Mouse (Mus musculus) forebrain, embryonic 15.5 days (tissue): ENCODE measurements at regions not wholly inside any gene's neighbourhood (a gene's known extent, or its start where the extent isn't known, plus 50 kb on each side); places are given as distances from the start of the nearest gene placed in this dataset.

Source experiments
- ATAC-seq: fragments of 200-750 bp; cut with Nextera tagmentation; replicated peaks from 2 replicates; pipeline ENCODE4 v1.8.0; 2017; ENCODE audit warnings: mild to moderate bottlenecking, moderate TSS enrichment, moderate library complexity
- H3K27ac ChIP-seq: fragments of 300-500 bp; sonication (generic); replicated peaks from 2 replicates; pipeline ENCODE4 v1.5.1; 2015; ENCODE audit warnings: mild to moderate bottlenecking, inconsistent platforms
- H3K27me3 ChIP-seq: fragments of 300-500 bp; sonication (generic); 2 replicates; pipeline ENCODE4 v1.6.1; 2015; ENCODE audit warnings: inconsistent platforms
- H3K36me3 ChIP-seq: fragments of 300-500 bp; sonication (generic); 2 replicates; pipeline ENCODE4 v1.6.1; 2015; ENCODE audit warnings: mild to moderate bottlenecking, inconsistent platforms
- H3K4me1 ChIP-seq: fragments of 300-500 bp; sonication (generic); 2 replicates; pipeline ENCODE4 v1.6.1; 2015; ENCODE audit warnings: inconsistent platforms
- H3K4me2 ChIP-seq: fragments of 300-500 bp; sonication (generic); replicated peaks from 2 replicates; pipeline ENCODE4 v1.6.1; 2015; ENCODE audit warnings: mild to moderate bottlenecking, inconsistent platforms
- H3K4me3 ChIP-seq: fragments of 300-500 bp; sonication (generic); 2 replicates; pipeline ENCODE4 v1.5.1; 2015; ENCODE audit warnings: mild to moderate bottlenecking, inconsistent platforms
- H3K9ac ChIP-seq: fragments of 300-500 bp; sonication (generic); replicated peaks from 2 replicates; pipeline ENCODE4 v1.6.1; 2015; ENCODE audit warnings: mild to moderate bottlenecking, inconsistent platforms
- H3K9me3 ChIP-seq: fragments of 300-500 bp; sonication (generic); 2 replicates; pipeline ENCODE4 v1.6.1; 2016; ENCODE audit warnings: inconsistent platforms
- WGBS: fragments of 180-500 bp; shearing (Covaris S2); methylation state at CpG from one replicate; pipeline ENCODE4 v1.1.7; 2015; ENCODE audit warnings: mixed read lengths; 5-methylcytosine and 5-hydroxymethylcytosine counted together

DNA sequence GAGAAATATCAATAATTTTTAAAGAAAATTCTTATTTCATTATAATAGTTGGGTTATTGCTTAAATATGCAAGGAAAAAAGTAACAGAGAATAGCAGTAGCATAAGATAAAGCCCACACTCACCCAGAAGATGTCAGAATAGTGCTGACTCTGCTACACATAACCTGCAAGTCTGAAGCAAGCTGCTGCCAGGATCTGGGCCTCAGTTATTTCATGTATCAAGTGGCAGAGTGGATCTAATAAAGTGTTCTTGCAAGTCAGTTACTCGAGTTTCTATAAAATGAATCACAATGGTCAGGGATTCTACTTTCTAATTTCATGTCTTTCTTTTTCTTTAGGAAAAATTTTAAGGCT is 466.2 kb downstream of the Klhl13 start:
- peak overlapping the region; percentile 34 for H3K27ac ChIP-seq

DNA sequence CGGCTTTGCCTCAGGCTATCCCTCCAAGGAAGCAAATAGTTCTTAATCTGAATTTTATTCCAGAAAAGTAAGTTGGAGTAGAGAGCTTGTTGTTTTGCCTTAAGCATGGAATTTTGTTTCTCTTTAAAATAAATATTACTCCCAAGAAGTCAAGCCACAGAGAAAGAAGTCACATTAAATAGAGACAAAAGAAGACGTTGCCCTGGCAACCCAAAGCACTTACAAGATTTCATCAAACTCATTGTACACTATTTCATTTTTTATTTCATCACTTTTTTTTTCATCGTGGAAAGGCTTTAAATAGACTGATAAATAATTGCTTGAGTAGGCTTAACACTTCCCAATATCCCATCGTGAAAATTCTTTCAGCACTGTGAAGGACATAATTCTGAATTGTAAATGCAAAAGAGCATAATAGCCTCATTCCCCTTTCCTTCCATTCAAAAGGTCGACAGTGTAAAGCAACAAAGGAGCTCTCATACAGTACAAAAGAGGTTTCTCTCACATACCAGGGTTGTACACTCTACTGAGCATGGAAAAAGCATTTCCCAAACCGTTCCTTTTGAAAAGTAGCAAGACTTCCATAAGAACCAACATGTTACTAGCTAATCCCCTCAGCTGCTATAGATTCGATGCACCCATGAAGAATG is 466.7 kb downstream of the Klhl13 start:
- Histone ChIP-seq H3K4me2 (no peak overlapping the region), H3K9ac (no peak overlapping the region), H3K9me3 (no peaks in the 10 kb centered on the region), H3K36me3 (no peaks in the 10 kb centered on the region), H3K27ac (peak overlapping the region; percentile 34), H3K4me1 (no peaks in the 10 kb centered on the region), H3K27me3 (no peaks in the 10 kb centered on the region), H3K4me3 (no peak overlapping the region)
- ATAC-seq, result peak; percentile 93
- 21% methylated on average over 7 of the region's 7 CpGs for WGBS

More for the DNA sequence above, 466.2 kb downstream of the Klhl13 start:
- no peaks in the 10 kb centered on the region for H3K36me3 ChIP-seq
- ATAC-seq, result peak; percentile 67; the same call in 1 of the 2 replicates
- H3K4me1 ChIP-seq, result no peaks in the 10 kb centered on the region
- no peak overlapping the region for H3K9ac ChIP-seq
- H3K4me3 ChIP-seq, result no peak overlapping the region
- 23% methylated on average over 1 of the region's 1 CpGs for WGBS
- no peaks in the 10 kb centered on the region for H3K9me3 ChIP-seq
- no peaks in the 10 kb centered on the region for H3K27me3 ChIP-seq
- H3K4me2 ChIP-seq, result no peak overlapping the region

- Histone ChIP-seq H3K27me3 (no peaks in the 10 kb centered on the region), H3K9ac (no peak overlapping the region), H3K36me3 (no peaks in the 10 kb centered on the region), H3K4me3 (no peak overlapping the region), H3K4me2 (no peak overlapping the region), H3K4me1 (no peaks in the 10 kb centered on the region), H3K27ac (no peak overlapping the region), H3K9me3 (no peaks in the 10 kb centered on the region)
- 58% methylated on average over 1 of the region's 1 CpGs for WGBS
- no peak for ATAC-seq
Measured at GRCm38 (mm10) chrX:22869791-22870190, 495.1 kb downstream of the Klhl13 start.

DNA sequence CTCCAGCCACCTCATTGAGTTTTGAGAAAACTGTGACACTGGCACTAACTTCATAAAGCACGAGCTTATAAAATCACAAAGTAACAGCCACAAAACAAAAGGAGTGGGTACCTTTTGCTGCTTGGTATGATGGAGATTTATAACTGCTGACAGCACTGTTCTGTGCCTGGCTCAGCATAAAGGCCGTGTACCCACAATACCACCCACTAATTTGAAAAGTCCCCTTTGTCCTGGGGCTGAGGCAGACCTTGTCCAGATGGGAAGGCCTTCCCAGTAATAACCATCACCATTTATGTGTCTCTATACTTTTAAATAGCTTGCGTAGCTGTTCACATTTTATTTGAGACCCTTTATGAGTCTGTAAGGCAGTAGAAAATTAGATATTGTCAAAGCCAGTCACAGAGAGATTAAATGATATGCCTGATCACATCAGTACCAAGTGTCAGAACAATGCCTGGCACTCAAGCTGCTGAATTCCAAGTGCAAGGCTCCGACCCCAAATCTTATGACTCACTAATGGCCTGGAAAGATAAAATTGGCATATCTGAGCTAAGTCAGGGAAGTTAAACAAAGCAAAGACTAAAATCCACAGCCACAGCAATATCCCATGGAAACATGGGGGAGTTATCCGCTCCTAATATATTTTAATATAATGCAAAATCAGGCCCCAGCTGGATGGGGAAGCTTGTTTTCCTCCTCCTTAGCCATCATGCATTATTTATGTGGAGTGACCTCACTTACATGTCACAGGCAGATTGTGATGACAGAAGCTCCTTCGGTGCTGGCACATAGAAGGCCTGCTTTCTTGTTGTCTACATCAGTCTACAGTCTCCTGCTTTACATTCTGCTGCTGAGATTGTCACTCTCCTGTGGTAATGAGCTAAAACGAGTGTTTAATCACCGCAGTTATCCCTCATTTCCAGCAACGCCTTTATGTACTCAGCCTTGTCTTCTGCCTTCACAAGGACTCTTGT is 515.1 kb downstream of the Klhl13 start:
- peak; percentile 96 for ATAC-seq
- Histone ChIP-seq H3K4me2 (no peak overlapping the region), H3K36me3 (no peaks in the 10 kb centered on the region), H3K4me3 (no peak overlapping the region), H3K27ac (peak overlapping the region; percentile 80), H3K4me1 (0 out of 2 replicates have a peak, but pooled peaks cover 4% of the 10 kb centered on the region), H3K27me3 (no peaks in the 10 kb centered on the region), H3K9ac (no peak overlapping the region), H3K9me3 (no peaks in the 10 kb centered on the region)
- 26% methylated on average over 9 of the region's 9 CpGs for WGBS

GRCm38 (mm10) chrX:22848778-22849177 is 516.1 kb downstream of the Klhl13 start:
- 32% methylated on average over 2 of the region's 2 CpGs for WGBS
- H3K4me2 ChIP-seq, result no peak overlapping the region
- no peak for ATAC-seq
- H3K4me1 ChIP-seq, result 0 out of 2 replicates have a peak, but pooled peaks cover 4% of the 10 kb centered on the region
- H3K9ac ChIP-seq, result no peak overlapping the region
- H3K9me3 ChIP-seq, result no peaks in the 10 kb centered on the region
- H3K27me3 ChIP-seq, result no peaks in the 10 kb centered on the region
- no peaks in the 10 kb centered on the region for H3K36me3 ChIP-seq
- no peak overlapping the region for H3K4me3 ChIP-seq
- H3K27ac ChIP-seq, result peak overlapping the region; percentile 27; the same call in 1 of the 2 replicates

GRCm38 (mm10) chrX:22833226-22833625 is 531.7 kb downstream of the Klhl13 start:
- H3K27ac ChIP-seq, result no peak overlapping the region
- no peaks in the 10 kb centered on the region for H3K27me3 ChIP-seq
- 17% methylated on average over 3 of the region's 3 CpGs for WGBS
- H3K36me3 ChIP-seq, result no peaks in the 10 kb centered on the region
- no peaks in the 10 kb centered on the region for H3K4me1 ChIP-seq
- no peaks in the 10 kb centered on the region for H3K9me3 ChIP-seq
- ATAC-seq, result no peak
- no peak overlapping the region for H3K9ac ChIP-seq
- no peak overlapping the region for H3K4me3 ChIP-seq
- no peak overlapping the region for H3K4me2 ChIP-seq

DNA sequence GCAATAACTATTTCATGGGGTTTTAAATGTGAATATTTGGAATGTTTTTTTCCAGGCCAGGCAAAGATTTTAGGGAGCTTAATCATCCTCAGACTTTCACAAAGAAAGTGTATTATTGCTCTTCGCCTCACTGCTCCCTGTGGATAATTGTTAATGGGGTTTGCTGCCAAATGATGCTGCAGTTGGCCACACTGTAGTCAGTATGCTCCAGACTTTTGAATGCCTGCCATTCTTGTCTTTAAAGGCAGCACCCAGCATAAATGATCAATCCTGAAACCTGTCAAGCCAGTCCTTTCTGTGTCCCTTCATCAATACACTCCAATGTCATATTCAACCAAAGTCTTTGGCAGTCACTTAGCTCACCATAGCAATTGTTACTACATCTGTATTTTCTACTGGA is 559.7 kb downstream of the Klhl13 start:
- no peaks in the 10 kb centered on the region for H3K9me3 ChIP-seq
- H3K36me3 ChIP-seq, result no peaks in the 10 kb centered on the region
- H3K4me3 ChIP-seq, result no peak overlapping the region
- WGBS, result 48% methylated on average over 1 of the region's 1 CpGs
- no peak for ATAC-seq
- H3K27me3 ChIP-seq, result no peaks in the 10 kb centered on the region
- no peaks in the 10 kb centered on the region for H3K4me1 ChIP-seq
- no peak overlapping the region for H3K9ac ChIP-seq
- H3K4me2 ChIP-seq, result no peak overlapping the region
- H3K27ac ChIP-seq, result no peak overlapping the region

DNA sequence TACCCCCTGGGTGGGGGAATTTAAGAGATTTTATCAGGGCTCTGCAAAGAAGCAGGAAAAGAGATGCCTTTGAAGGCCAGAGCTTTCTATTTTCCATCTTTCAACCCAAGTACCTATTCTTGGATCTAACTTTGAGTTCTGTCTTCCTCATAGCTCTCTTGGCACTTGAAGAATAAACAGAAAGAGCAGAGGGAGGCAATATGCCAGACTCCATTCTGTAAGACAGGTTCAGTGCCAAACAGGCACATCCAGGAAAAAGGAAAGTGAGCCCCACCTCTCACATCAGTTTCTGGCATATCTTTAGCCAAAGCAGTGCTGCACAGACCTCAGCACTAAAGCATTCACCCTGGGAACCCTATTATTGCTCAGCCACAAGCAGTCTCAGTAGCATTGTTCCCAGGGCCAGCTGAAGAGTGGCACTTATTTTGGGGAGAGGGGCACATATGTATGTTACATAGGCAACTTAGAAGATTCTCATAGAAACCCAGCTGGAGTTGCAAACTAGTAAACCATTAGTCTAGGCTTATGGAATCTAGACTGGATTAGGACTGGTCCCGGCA is 594.8 kb downstream of the Klhl13 start:
- 81% methylated on average over 1 of the region's 1 CpGs for WGBS

DNA sequence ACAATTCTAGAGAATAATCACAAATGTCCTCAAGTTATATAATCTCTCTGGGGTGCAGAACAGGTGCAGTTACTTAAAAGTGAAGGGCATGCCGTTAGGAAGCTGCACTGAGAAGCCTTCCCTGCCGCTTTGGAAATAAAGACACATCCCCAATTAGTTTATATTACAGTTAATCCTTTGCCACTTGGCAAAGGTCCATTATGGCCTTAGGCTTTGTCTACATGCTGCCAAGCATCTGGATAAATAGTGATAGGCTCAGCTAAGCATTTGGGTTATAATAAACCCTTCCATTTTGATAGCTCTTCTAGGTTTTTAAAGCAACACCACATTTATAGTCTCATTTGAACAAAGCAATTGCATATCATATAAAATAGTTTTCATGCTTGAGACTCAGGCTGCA is 625.6 kb downstream of the Klhl13 start:
- ATAC-seq, result no peak
- WGBS, result 31% methylated on average over 2 of the region's 2 CpGs
- Histone ChIP-seq H3K4me3 (no peak overlapping the region), H3K36me3 (no peaks in the 10 kb centered on the region), H3K9me3 (no peaks in the 10 kb centered on the region), H3K27ac (no peak overlapping the region), H3K4me2 (no peak overlapping the region), H3K27me3 (no peaks in the 10 kb centered on the region), H3K4me1 (no peaks in the 10 kb centered on the region), H3K9ac (no peak overlapping the region)

More for the DNA sequence above, 594.8 kb downstream of the Klhl13 start:
- no peak overlapping the region for H3K27ac ChIP-seq
- no peaks in the 10 kb centered on the region for H3K27me3 ChIP-seq
- no peaks in the 10 kb centered on the region for H3K36me3 ChIP-seq
- no peaks in the 10 kb centered on the region for H3K4me1 ChIP-seq
- ATAC-seq, result peak; percentile 69
- H3K4me3 ChIP-seq, result no peak overlapping the region
- H3K4me2 ChIP-seq, result no peak overlapping the region
- H3K9me3 ChIP-seq, result no peaks in the 10 kb centered on the region
- H3K9ac ChIP-seq, result no peak overlapping the region

DNA sequence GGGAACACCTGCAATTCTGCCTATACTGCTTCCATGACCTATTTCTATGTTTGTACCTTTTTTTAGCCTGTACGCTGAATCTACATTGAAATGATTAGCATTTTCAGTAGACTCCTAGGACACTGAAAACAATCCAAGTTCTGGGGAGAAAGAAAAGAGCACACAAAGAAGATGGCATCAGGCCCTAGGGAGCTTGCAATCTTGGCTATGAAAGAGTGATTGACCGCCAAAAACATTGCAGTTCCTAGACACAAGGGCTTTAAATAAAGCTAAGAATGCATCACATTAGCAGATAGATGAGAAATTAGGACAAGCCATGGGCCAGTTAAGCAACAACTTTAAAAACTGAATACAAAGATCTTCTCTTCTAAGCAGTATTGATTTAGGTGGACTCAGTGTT is 666.7 kb downstream of the Klhl13 start:
- H3K9ac ChIP-seq, result no peak overlapping the region
- no peak overlapping the region for H3K27ac ChIP-seq
- H3K4me3 ChIP-seq, result no peak overlapping the region
- H3K36me3 ChIP-seq, result no peaks in the 10 kb centered on the region
- no peaks in the 10 kb centered on the region for H3K9me3 ChIP-seq
- H3K4me2 ChIP-seq, result no peak overlapping the region
- H3K4me1 ChIP-seq, result no peaks in the 10 kb centered on the region
- H3K27me3 ChIP-seq, result no peaks in the 10 kb centered on the region
- WGBS, result 61% methylated on average over 2 of the region's 2 CpGs
- no peak for ATAC-seq

- Histone ChIP-seq H3K4me3 (no peak overlapping the region), H3K9me3 (no peaks in the 10 kb centered on the region), H3K9ac (no peak overlapping the region), H3K27ac (no peak overlapping the region), H3K4me2 (no peak overlapping the region), H3K27me3 (no peaks in the 10 kb centered on the region), H3K4me1 (no peaks in the 10 kb centered on the region), H3K36me3 (no peaks in the 10 kb centered on the region)
- 52% methylated on average over 3 of the region's 3 CpGs for WGBS
- ATAC-seq, result no peak
Measured at GRCm38 (mm10) chrX:22657722-22658342, 707.0 kb downstream of the Klhl13 start.
